Mouse (Mus musculus) Patski (cell line): ENCODE measurements around the gene Prune1. TPM values are rescaled to one million over a fixed set of nuclear protein-coding genes. Genes with fewer than 3 reads are reported as not detected.
"Not testable (repeated sequence)": the region's sequence is repeated elsewhere in the genome, so short reads cannot be mapped to it uniquely, and the experiment has no call there.

ENCODE experiments used
- ATAC-seq: fragments of 100-300 bp; one replicate; pipeline ENCODE4 v1.8.0; 2021
- CTCF ChIA-PET: fragments of 350-600 bp; sonication (Branson Sonifier 250); formaldehyde crosslinking; loops from one replicate; lab custom pipeline; 2022; ENCODE audit warnings: inconsistent platforms; lab: Charles Lee
- POLR2A ChIA-PET: fragments of 350-600 bp; sonication (Branson Sonifier 250); formaldehyde crosslinking; loops from one replicate; lab custom pipeline; 2022; ENCODE audit warnings: antibody characterized with exemption, inconsistent platforms; lab: Charles Lee
- DNase-seq: peaks from one replicate; pipeline ENCODE4 v3.0.0-alpha.2; 2011; ENCODE audit warnings: low read depth, low spot score
- H3K27me3 ChIP-seq: fragments of 371-371 bp; one replicate; pipeline ENCODE4 v1.5.1; 2021
- CTCF ChIP-seq: fragments of 100-300 bp; IDR thresholded peaks from one replicate; pipeline ENCODE4 v1.5.1; 2021
- in situ Hi-C: fragments of 300-500 bp; cut with MboI; formaldehyde crosslinking; loops from 3 replicates; pipeline ENCODE4 v1.11.1; 2018; ENCODE audit warnings: low pct_unique_long_range_greater_than_20kb, mixed read lengths
- polyA plus RNA-seq: library from polyadenylated mRNA; unstranded; gene quantifications from one replicate; pipeline ENCODE4 v1.2.3, GENCODE M21; 2021

Gene Prune1
- polyA plus RNA-seq, 1 experiment from 2014 or later = 42.2 TPM

- ChIA-PET POLR2A (interaction anchor here (1.5 kb wide), 1 partner anchor 13 kb away, joined by 4 read pairs; no protein-coding TSS in a partner anchor), CTCF (interaction anchor here (0.7 to 6.9 kb wide), 10 partner anchors 12 to 77 kb away, joined by 3 to 51 read pairs (median 3); no protein-coding TSS in a partner anchor)
- in situ Hi-C loops = loop anchor here (5.0 kb wide), 1 partner anchor 71 kb away; the partner anchor contains the start of gene Tnfaip8l2
- peak; percentile 52 for TF ChIP-seq CTCF
- not testable (repeated sequence) for DNase-seq, H3K27me3 ChIP-seq, ATAC-seq
These were observed 68.8 kb downstream of the Prune1 start for GRCm38 (mm10) chr3:95212889-95213608.

GRCm38 (mm10) chr3:95210585-95210984 lies 71.3 kb downstream of the Prune1 start:
- CTCF ChIA-PET = interaction anchor here (0.9 to 6.9 kb wide), 9 partner anchors 8 to 85 kb away, joined by 3 to 51 read pairs (median 3); partner anchors contain the start of gene Tnfaip8l2
- ATAC-seq (no peak), DNase-seq (no peak)
- in situ Hi-C loops = loop anchor here (5.0 kb wide), 1 partner anchor 68 kb away; the partner anchor contains the start of gene Tnfaip8l2
- POLR2A ChIA-PET = interaction anchor here (0.6 to 1.5 kb wide), 3 partner anchors 9 to 116 kb away, joined by 3 to 4 read pairs (median 3); no protein-coding TSS in a partner anchor
- no peaks in the 10 kb centered on the region for H3K27me3 ChIP-seq
- TF ChIP-seq CTCF = no peak

- DNase-seq (no peak), ATAC-seq (no peak)
- ChIA-PET CTCF (interaction anchor here (1.2 to 6.9 kb wide), 4 partner anchors 7 to 32 kb away, joined by 3 to 51 read pairs (median 8); no protein-coding TSS in a partner anchor), POLR2A (interaction anchor here (0.5 to 0.6 kb wide), 2 partner anchors 91 to 392 kb away, joined by 3 read pairs; no protein-coding TSS in a partner anchor)
- in situ Hi-C loops = no loop called here
- no peak for TF ChIP-seq CTCF
- H3K27me3 ChIP-seq = no peaks in the 10 kb centered on the region
These were observed 73.6 kb downstream of the Prune1 start for GRCm38 (mm10) chr3:95208286-95208685.

GRCm38 (mm10) chr3:95203880-95204279 lies 78.0 kb downstream of the Prune1 start:
- ATAC-seq (no peak), DNase-seq (no peak)
- CTCF ChIA-PET = interaction anchor here (0.7 to 5.2 kb wide), 5 partner anchors 7 to 61 kb away, joined by 3 to 51 read pairs (median 4); partner anchors contain the start of gene Gabpb2
- in situ Hi-C loops = no loop called here
- no peaks in the 10 kb centered on the region for H3K27me3 ChIP-seq
- TF ChIP-seq CTCF = no peak
- POLR2A ChIA-PET = no interaction called here

Other genes with a start within 250 kb of the Prune1 start
- gene Psmd4, start 239.5 kb downstream of the Prune1 start, polyA plus RNA-seq = 355 TPM
- gene Pip5k1a, start 175.1 kb downstream of the Prune1 start, polyA plus RNA-seq = 94.1 TPM
- gene Vps72, start 171.1 kb downstream of the Prune1 start, polyA plus RNA-seq = 120 TPM
- gene Tmod4, start 157.6 kb downstream of the Prune1 start, polyA plus RNA-seq = 0.44 TPM
- 54.6 TPM for gene Scnm1, start 148.1 kb downstream of the Prune1 start, polyA plus RNA-seq
- gene Lysmd1, start 148.0 kb downstream of the Prune1 start, polyA plus RNA-seq = 16.6 TPM
- 0.63 TPM for gene Tnfaip8l2, start 139.7 kb downstream of the Prune1 start, polyA plus RNA-seq
- gene Sema6c, start 121.6 kb downstream of the Prune1 start, polyA plus RNA-seq = 17.0 TPM
- 25.8 TPM for gene Gabpb2, start 64.2 kb downstream of the Prune1 start, polyA plus RNA-seq
- 165 TPM for gene Cdc42se1, start 53.3 kb downstream of the Prune1 start, polyA plus RNA-seq
- 65.8 TPM for gene Mllt11, start 49.9 kb downstream of the Prune1 start, polyA plus RNA-seq
- gene Gm128, start 40.5 kb downstream of the Prune1 start, polyA plus RNA-seq = 0.06 TPM
- 0.24 TPM for gene Bnipl, start 30.9 kb downstream of the Prune1 start, polyA plus RNA-seq
- gene Mindy1, start 731 bp downstream of the Prune1 start, polyA plus RNA-seq = 80.5 TPM
- gene Anxa9, start 25.1 kb upstream of the Prune1 start, polyA plus RNA-seq = 7.1 TPM
- 366 TPM for gene Cers2, start 32.7 kb upstream of the Prune1 start, polyA plus RNA-seq
- gene Setdb1, start 75.1 kb upstream of the Prune1 start, polyA plus RNA-seq = 58.6 TPM
- gene 4930558C23Rik, start 120.8 kb upstream of the Prune1 start, polyA plus RNA-seq = not detected
- gene Arnt, start 152.3 kb upstream of the Prune1 start, polyA plus RNA-seq = 54.8 TPM
- gene Ctsk, start 217.2 kb upstream of the Prune1 start, polyA plus RNA-seq = 1.1 TPM
- gene Ctss, start 244.7 kb upstream of the Prune1 start, polyA plus RNA-seq = not detected